Mouse (Mus musculus) induced T-regulatory cell, adult 2 months (primary cell): ENCODE measurements at regions not wholly inside any gene's neighbourhood (a gene's known extent, or its start where the extent isn't known, plus 50 kb on each side); places are given as distances from the start of the nearest gene placed in this dataset.

ENCODE experiments used
- DNase-seq: peaks from one replicate; pipeline ENCODE4 v3.0.0-alpha.2; 2012; ENCODE audit warnings: low read depth

DNA sequence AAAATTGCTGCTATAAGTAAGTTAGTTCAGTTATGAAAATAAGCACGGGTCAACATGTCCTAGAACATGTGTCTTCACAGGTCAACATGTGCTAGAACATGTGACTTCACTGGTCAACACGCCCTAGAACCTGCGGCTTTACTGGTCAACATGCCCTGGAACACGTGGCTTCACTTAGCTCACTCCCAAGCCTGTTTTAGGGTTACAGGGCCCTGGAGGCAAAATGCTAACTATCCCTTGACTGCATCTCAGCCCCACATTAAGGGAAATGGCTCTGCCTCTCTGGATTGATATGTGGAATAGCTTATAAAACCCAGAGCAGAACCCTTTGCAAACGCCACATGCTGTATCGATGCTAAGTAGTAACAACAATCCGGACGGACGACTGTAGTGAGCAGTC, 67.8 kb downstream of the Nkx6-1 start:
- no peak for DNase-seq

DNA sequence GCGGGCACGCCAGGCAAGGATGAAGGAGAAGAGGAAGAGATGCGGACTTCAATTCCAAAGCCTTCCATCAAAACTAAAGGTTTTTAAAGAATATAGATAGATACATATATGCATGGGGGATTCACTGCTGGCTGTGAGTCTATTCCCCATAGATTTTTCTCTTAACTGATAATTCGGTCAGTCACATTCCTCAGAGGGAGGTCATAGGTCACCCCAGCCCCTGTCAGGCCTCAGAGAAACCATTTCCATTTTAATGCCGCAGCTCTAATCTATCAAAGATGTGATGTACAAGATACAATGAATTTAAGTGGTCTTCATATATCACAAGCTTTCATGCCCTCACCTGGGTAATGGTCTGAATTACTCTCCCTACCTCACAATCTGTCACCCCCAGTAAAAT, 73.6 kb downstream of the Nkx6-1 start:
- no peak for DNase-seq

- no peak for DNase-seq
Observed at GRCm38 (mm10) chr5:101590341-101591124, 74.3 kb downstream of the Nkx6-1 start.

DNA sequence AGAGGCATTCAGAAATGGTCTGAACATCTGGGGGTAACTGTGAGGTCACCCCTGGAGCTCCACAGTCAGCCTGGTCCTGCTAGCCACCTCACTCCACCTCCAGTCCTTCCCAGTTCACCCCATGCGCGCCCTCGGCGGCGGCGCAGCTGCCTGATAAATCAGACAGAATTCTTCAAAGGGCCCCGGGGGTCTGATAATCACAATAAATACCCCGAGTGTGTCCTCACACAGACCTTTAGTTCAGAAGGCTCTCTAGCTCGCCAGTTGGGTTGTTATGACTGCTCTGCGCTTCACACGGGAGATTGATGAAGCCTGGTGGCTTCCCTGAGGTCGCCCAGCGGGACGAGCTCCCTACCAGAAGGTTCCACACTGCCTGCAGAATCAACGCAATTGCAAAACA, 91.8 kb downstream of the Nkx6-1 start:
- DNase-seq = no peak

DNA sequence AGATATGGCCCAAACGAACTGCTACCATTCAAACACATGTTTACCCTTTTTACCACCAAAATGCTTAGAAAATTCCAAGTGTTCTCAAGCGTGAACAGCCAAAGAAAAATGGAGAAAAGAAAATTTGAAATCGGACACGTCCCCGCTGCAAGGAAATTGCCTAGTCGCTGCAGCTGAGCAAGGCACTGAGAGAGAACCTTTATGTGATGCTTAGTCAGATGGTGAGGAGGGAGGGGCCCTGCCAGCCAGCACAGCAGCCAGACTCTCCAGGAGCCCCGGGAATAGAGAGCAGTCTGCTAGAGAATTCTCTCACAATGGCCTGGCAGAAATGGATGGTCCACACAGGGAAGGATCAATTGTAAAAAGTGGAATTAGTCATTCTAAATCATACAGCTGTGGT, 99.0 kb downstream of the Nkx6-1 start:
- no peak for DNase-seq

GRCm38 (mm10) chr5:101560366-101560765, 104.4 kb downstream of the Nkx6-1 start:
- no peak for DNase-seq

DNA sequence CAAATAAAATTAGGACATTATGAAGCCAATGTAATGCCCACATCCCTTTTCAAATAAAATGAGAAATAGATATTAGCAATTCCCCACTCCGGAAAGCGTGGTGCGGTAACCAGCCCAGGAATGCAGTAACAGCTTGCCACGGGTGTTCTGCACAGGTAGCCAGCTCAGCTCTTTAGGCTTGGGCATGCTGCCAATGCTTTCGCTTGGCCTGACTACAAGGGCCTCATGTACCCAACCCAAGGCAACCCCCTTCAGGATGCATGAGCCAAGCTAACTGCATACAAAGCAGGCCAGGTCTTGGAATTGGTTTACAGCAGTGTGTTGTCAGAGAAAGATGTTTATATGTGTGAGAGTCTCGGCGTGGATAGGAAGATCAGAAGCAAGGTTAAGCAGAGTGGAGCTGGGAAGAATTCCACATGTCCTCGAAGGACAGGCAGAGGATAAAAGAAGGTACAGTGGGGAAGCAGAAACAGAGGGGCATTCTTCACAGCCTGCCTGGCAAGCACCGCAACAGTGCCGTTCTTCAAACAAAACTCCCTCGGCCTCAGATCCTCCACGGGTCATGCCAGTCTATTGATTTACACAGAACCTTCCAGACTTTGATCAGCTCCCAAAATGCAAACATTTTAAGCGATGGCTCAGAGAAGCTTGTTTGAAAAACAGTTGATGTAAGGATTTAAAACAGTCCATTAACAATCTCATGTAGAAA, 106.4 kb downstream of the Nkx6-1 start:
- DNase-seq = no peak

GRCm38 (mm10) chr5:101557156-101557555, 107.6 kb downstream of the Nkx6-1 start:
- no peak for DNase-seq

GRCm38 (mm10) chr5:101543326-101543725, 121.5 kb downstream of the Nkx6-1 start:
- no peak for DNase-seq

- DNase-seq = no peak
Observed at GRCm38 (mm10) chr5:101539818-101540217, 125.0 kb downstream of the Nkx6-1 start.

DNA sequence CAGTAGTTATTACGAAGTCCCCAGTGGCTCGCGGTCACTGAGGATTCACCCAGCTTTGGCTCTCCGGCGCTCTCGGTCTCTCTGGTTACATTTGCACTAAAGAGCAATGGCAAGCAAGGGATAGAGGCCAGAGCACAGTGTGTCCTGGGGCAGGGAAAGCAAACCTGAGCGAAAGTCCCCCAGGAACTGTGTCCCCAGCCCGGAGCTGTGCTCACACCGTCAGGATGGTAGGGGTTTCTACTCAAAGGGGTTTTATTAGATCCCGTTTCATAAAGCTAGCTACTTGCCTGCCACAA, 125.6 kb downstream of the Nkx6-1 start:
- DNase-seq = no peak

DNA sequence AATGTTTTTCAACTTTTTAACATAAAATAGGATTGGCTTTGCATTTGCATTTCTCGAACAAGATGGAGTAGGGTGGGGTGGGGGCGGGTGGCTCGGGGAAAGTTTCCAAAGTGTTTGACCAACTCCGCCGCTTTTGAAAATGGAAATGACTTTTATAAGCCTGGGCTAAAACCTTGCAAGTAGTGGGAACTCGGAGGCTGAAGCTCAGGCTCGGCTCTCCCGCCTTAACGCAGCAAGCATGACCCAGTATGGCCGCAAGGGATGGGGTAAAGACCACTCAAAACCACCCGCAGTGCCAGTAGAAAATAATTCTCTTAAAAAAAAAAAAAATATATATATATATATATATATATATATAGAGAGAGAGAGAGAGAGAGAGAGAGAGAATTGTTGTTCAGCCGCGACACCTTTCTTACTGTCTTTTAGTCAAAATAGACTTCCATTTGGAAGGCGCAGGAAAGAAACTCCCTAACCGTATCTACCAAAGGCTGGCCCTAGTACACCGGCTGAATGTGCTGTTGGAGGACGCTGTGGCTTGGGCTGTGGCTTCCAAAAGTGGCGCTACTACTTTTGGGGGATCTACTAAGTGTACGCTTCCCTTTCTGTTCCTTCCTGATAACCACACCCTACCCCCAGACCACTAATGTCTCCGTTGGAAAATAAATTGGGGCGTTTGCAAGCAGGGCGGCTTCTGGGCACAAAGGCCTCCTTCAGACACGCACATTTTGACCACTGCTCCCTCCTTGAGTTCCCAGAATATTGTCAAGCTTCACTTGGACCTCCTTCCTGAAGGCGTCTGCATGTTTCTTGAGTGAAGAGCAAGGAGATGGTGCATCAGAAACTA, 126.2 kb downstream of the Nkx6-1 start:
- no peak for DNase-seq

DNA sequence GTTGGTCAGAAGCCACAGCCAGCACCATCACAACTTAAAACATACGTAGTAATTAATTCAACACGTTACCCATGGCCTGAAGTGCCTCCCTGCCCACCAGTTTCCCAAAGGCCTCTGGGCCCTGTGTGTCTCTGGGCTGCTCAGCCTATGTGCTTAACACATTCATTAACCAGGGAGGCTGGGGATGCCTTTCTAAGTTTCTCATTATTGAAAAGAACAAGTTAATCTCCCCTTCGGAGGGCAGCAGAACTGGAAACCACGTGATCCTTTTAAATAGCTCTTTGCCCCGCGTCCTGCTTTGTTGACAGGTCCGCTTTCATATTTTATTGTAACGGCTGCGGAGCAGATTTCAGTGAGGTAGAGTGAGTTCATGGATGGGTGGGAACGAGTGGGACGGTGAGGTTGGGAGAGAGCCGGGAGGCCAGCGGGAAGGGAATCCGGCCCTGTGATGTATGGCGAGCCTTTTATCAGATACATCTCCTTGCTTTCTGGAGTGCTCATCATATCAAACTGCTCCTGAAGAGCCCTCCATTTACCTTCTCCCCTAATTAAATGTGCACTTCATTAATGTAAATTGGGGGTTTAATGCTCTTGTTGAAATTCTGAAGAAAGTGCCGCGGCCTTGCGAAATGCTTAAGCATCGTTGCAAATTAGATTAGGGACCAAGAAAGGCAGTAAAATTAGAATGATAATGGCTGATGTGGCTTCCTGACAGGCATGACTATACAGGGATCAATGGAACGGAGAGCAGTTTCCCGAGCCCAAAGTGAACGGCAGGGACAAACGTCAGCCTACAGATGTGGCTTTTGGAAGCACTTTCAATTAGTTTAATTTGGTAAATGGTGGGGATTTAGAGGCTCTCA, 127.0 kb downstream of the Nkx6-1 start:
- no peak for DNase-seq

DNA sequence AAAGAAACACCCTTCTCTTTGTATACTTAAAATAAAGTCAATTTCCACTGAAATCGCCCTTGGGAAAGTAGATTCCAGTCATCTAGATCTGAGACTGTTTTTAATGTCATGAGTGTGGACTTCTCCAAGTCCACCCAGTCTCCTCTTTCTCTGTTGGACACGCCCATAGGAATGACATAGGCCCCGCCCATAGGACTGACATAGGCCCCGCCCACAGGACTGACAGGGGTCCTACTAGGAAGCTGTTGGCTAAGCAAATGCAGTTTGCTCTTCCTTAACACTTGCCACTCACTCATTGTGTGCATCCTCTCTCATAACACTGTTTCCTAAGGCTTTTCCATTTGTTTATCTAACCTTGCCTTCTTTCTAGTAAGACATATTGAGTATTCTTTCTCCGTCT, 129.3 kb downstream of the Nkx6-1 start:
- no peak for DNase-seq

DNA sequence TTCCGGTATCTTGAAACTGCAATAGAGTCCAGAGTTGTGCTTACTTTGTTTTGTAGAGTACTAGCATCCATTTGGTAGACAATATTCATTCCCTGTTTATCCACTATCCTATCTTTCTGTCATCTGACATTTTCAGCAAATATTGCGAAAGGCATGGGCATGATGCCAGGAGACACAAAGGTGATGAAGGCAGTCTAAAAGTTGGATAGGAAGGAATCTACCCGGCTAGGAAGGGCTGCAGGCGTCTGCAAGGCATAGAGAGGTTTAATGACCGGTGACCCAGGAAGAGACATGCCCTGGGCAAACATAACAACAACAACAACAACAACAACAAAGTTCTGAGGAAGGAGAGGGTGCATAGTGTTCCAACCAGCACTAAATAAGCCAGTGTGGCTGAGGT, 139.4 kb downstream of the Nkx6-1 start:
- DNase-seq = no peak

DNA sequence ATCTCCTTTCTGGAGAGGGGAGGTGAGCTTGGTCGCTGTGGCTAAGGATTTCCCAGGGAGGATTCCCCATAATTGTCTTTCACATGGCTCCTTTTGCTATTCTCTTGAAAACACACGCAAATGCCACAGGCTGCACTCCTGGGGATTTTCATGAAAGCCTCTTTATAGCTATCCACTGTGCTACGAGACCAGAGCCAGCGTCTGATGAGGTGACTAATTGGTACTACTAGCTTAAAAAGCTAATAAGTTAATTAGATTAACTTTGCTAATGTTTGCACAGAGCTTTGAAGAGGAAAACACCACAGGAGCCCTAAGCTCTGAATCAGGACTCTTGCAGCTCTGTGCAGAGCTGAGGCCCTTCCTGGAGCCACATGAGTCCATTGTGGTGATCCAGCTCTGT, 140.1 kb downstream of the Nkx6-1 start:
- DNase-seq = no peak

GRCm38 (mm10) chr5:101523902-101524301, 140.9 kb downstream of the Nkx6-1 start:
- DNase-seq = no peak

DNA sequence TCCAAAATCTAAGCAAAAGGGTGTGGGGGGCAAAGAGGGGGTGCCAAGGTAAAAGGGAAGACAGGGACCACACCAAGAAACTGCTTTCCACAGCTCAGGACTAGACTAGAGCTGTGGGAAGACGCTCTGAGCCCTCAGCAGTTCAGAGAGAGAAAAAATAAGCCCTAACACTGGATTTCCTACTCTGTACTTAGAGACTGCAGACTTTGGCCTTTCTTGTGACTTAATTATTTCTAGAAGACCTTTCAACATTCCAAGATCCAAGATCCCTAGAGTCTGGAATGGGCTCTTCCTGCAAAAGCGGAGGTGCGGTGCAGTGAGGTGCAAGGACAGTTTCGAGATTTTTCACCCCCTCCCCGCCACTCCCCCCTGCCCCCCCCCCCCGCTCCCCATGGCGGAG, 141.3 kb downstream of the Nkx6-1 start:
- DNase-seq = no peak

DNA sequence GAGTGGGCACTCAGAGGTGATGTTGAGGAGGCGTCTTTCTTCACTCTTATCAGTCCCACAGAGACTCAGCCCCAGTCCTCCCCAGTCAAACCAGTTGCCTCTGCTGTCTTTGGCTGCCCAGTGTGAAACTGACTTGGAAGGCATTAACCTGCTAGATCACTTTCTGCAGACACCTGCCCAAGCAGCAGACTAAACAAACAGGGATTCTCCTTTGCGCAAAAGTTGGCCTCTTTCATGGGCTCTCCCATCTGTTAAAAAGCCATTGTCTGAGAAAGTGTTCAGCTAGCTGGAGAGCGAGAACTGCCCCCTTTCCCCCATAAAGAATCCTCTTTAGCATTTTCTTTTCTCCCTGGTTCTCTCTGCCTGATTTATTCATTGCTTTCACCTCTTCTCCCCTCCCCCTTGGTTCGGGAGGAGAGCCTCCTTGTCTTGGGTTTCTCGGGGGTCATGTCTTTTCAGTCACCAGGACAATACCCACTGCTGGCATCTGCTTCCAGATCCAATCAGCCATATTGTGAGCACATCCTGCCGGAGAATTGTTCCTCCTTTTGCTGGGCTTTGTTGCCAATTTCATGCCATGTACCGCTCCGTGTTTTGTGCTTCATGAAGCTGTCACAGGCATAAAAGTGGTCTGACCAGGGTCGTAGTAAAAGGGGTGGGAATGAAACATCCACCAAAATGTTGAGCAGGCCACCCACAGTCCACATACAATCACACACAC, 143.7 kb downstream of the Nkx6-1 start:
- DNase-seq = no peak

DNA sequence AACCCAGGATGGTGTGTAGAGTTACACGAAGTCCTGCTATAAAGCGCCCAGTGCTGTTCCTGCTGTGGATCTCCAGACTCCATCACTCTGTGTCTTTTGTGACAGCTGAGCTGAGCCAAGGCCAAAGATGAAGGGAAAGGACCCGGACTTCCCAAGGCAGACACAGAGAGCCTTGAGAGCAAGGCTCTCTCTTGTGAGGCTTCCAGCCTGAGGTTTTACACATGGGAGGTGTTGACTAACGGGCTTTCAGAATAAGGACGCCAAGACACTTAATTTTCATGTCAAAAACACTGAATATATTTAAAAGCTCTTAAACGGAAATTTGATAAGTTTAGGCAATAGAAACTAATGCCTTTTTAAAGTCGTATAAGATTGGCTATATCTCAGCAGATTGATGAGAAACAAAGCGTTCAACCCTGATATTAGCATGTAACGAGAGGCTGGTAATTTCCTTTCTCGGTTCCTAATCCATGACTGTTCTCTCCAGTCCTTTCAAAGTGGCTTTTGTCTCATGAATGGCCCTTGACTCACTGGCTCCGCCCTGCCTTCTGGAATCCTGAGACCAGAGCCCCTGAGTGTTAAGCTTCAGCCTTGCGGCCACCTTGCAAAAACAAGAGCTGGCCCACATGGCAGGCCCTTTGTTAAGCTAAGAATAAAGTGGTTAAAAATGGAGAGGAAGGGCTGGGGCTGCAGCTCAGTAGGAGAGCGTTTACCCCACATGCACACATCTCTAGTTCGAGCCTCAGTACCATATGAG, 145.8 kb downstream of the Nkx6-1 start:
- no peak for DNase-seq

DNA sequence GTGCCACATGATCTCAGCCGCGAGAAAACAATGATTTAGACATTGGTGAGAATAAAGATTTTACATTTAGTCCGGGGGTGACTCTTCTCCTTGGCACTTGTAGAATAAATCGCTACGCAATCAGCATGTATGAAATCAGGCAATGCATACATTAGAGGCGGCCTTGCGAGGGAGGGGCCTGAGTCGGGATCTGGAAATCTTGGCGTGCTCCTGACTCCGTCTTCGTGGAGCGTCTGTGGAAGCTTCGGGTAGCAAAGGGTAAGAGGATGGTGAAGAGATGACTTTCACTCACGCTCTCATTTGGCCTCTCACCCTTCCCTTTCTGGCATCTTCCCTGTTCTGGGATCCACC, 167.1 kb downstream of the Nkx6-1 start:
- no peak for DNase-seq
